ENCODE assay signal across 9 mouse cellular contexts in the genomic region with DNA sequence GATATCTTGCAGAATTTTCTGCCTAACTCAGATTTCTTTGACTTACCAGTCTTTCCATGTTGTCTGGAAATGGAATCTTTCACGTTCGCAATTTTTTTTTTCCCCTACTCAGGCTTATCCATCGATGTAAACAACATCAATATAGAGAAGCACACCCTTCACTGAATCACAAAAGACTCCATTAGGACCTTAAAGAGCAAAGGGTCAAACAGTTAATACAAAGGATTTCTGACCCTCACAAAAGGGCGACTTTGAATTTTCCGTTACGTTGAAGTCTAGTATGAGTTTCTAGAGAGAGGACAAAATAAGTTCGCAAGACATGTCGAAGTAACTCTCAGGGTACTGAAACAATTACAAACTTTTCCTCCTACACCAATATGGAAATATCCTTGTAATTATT. TPM values are rescaled to one million over a fixed set of nuclear protein-coding genes. Genes with fewer than 3 reads are reported as not detected.
DNase-seq lines count a peak whose midpoint lies in the region; ATAC-seq and TF ChIP-seq lines count a peak whose summit lies in the region.
"Had no signal": no experiment of that assay in that cellular context is flagged by ENCODE, and none has a peak within 500 bp of the region (broad histone marks: within the 10 kb centered on the region; RNA-seq: fewer than 3 reads in every experiment).

No protein-coding gene starts in this region.

- peak; percentile 17 for DNase-seq in embryo, embryonic 11 days
- DNase-seq in embryo, embryonic 10 days (ENCODE audit: low spot score): no peak
- DNase-seq in neural tube, embryonic 11.5 days (ENCODE audit: low spot score): no peak
- no peak for DNase-seq in neural tube, embryonic 10.5 days (ENCODE audit: extremely low spot score, low spot score)
- DNase-seq in liver, postnatal 0 days: no peak
- no peak for DNase-seq in layer of hippocampus, adult 11-12 months (ENCODE audit: low spot score)
- DNase-seq in layer of hippocampus, adult 2 months (ENCODE audit: low spot score in 2 of 2): no peak

- 6% methylated on average over 8 of the region's 8 CpGs for WGBS in neural tube, embryonic 11.5 days
- 32% methylated on average over 8 of the region's 8 CpGs for WGBS in liver, postnatal 0 days (ENCODE audit: insufficient replicate concordance)

- peak overlapping the region; percentile 64; the same call in 1 of the 2 replicates for H3K4me3 ChIP-seq in neural tube, embryonic 11.5 days (ENCODE audit: low read depth, low read length)
- no peak overlapping the region for H3K4me3 ChIP-seq in liver, postnatal 0 days (ENCODE audit: low read depth, low read length)
- H3K4me3 ChIP-seq in layer of hippocampus, adult 2 months: no peak overlapping the region

- peaks cover 3% of the 10 kb centered on the region for H3K4me1 ChIP-seq in neural tube, embryonic 11.5 days (ENCODE audit: control insufficient read depth, insufficient read depth, low read length)
- H3K4me1 ChIP-seq in liver, postnatal 0 days (ENCODE audit: insufficient read depth): peaks cover 23% of the 10 kb centered on the region

- peak overlapping the region; percentile 84; the same call in 1 of the 2 replicates for H3K9ac ChIP-seq in neural tube, embryonic 11.5 days (ENCODE audit: low read length)
- H3K9ac ChIP-seq in liver, postnatal 0 days (replicated peaks): no peak overlapping the region

- H3K9me3 ChIP-seq in neural tube, embryonic 11.5 days (ENCODE audit: control insufficient read depth, low read length): no peaks in the 10 kb centered on the region
- H3K9me3 ChIP-seq in liver, postnatal 0 days (ENCODE audit: low read length): no peaks in the 10 kb centered on the region

- H3K27ac ChIP-seq in neural tube, embryonic 11.5 days (ENCODE audit: low read depth, low read length): no peak overlapping the region
- H3K27ac ChIP-seq in liver, postnatal 0 days (ENCODE audit: low read depth): no peak overlapping the region
- H3K27ac ChIP-seq in layer of hippocampus, adult 2 months: no peak overlapping the region
- H3K27ac ChIP-seq: macrophage had no signal

- H3K36me3 ChIP-seq in neural tube, embryonic 11.5 days (ENCODE audit: control insufficient read depth, insufficient read depth, low read length): no peaks in the 10 kb centered on the region
- H3K36me3 ChIP-seq in liver, postnatal 0 days (replicated peaks; ENCODE audit: insufficient read depth, low read length): no peaks in the 10 kb centered on the region

- H3K4me2 ChIP-seq in neural tube, embryonic 11.5 days (ENCODE audit: low read depth): peak overlapping the region; percentile 90
- 0 out of 2 replicates have a peak overlapping the region, but pooled peaks have one; percentile 79 for H3K4me2 ChIP-seq in liver, postnatal 0 days (ENCODE audit: low read depth, low read length)

- no peak for TF ChIP-seq CTCF in liver, postnatal 0 days (IDR thresholded peaks at IDR 0.05; ENCODE audit: low read depth)
- no peak for TF ChIP-seq CTCF in layer of hippocampus, adult 2 months (conservative IDR thresholded peaks at IDR 0.05)

- no peak for TF ChIP-seq EP300 in liver, postnatal 0 days (IDR thresholded peaks at IDR 0.05; ENCODE audit: low read depth)

- H3K27me3 ChIP-seq in neural tube, embryonic 11.5 days (ENCODE audit: control insufficient read depth, insufficient read depth, low read length): no peaks in the 10 kb centered on the region
- H3K27me3 ChIP-seq in liver, postnatal 0 days (ENCODE audit: insufficient read depth, low read length): peaks cover 26% of the 10 kb centered on the region

- ATAC-seq in neural tube, embryonic 11.5 days (ENCODE audit: insufficient read depth, low FRiP score, low TSS enrichment): no peak
- no peak for ATAC-seq in liver, postnatal 0 days
- ATAC-seq in inflammation-experienced regulatory T-cells, adult 6 months: no peak

RNA-seq across cellular contexts. Expression of a gene that starts 0.9 kb away (rescaled TPM):
- polyA plus RNA-seq in neural tube, embryonic 11.5 days (2014; fragmentation: Nextera tagmentation; extraction: Ambion mirVana): 63.0 and 68.6 TPM in 2 replicates
- polyA plus RNA-seq in liver, postnatal 0 days (2015; fragmentation: Nextera tagmentation; extraction: Ambion mirVana): 0.89 and 1.2 TPM in 2 replicates
- under 1 TPM; 0.04 to 0.47 (median 0.29) TPM for polyA plus RNA-seq in inflammation-experienced regulatory T-cells, adult 6 months (2017; shearing (Covaris generic))
- total RNA-seq in layer of hippocampus, adult 2 months (2021): 10 to 100 TPM; 15.7 to 16.8 TPM

Comparison
In these comparisons a context has a peak if more than half of its experiments do, and no peak if none do; other contexts are left out.
1. RNA of a gene that starts 0.9 kb away (polyA plus RNA-seq): 63.0 to 68.6 TPM in neural tube, embryonic 11.5 days; 0.89 to 1.2 TPM in liver, postnatal 0 days and 0.04 to 0.47 TPM in inflammation-experienced regulatory T-cells, adult 6 months; every median in the first group is over 10 times any median in the second.